Mouse (Mus musculus) cerebellum, adult 2 months (tissue): ENCODE results near the gene Ddx51. TPM values are rescaled to one million over a fixed set of nuclear protein-coding genes. Genes with fewer than 3 reads are reported as not detected.

Experiments used
- DNase-seq, 2 experiments: peaks; one replicate each; pipeline ENCODE4 v3.0.0; 2021
- H3K27ac ChIP-seq: fragments of 200-500 bp; 2 replicates; pipeline ENCODE4 v1.5.1; 2012; ENCODE audit warnings: low read length, control low read depth, inconsistent platforms; ENCODE audit not compliant: insufficient read depth
- H3K27me3 ChIP-seq: fragments of 200-500 bp; 2 replicates; pipeline ENCODE4 v1.6.1; 2012; ENCODE audit warnings: inconsistent platforms, mild to moderate bottlenecking, low read length, moderate library complexity; ENCODE audit not compliant: control insufficient read depth, insufficient read depth
- H3K4me1 ChIP-seq: fragments of 200-500 bp; 2 replicates; pipeline ENCODE4 v1.6.1; 2011; ENCODE audit warnings: low read length; ENCODE audit not compliant: control insufficient read depth, insufficient read depth
- H3K4me3 ChIP-seq: fragments of 200-500 bp; replicated peaks from 2 replicates; pipeline ENCODE3; 2011; ENCODE audit warnings: mild to moderate bottlenecking, low read depth, low read length, control low read depth; ENCODE audit not compliant: insufficient read depth
- CTCF ChIP-seq: fragments of 200-500 bp; IDR thresholded peaks from 2 replicates; pipeline ENCODE4 v1.5.1; 2011; ENCODE audit warnings: low read depth, mild to moderate bottlenecking, control low read depth, low read length, moderate library complexity, borderline replicate concordance; ENCODE audit not compliant: insufficient read depth
- POLR2A ChIP-seq: fragments of 200-500 bp; IDR thresholded peaks from 2 replicates; pipeline ENCODE4 v1.6.1; 2011; ENCODE audit warnings: low read length, control low read depth, borderline replicate concordance; ENCODE audit not compliant: insufficient read depth
- WGBS: fragments of 180-500 bp; shearing (Covaris S2); methylation state at CpG from one replicate; pipeline ENCODE4 v1.1.7; 2018; 5-methylcytosine and 5-hydroxymethylcytosine counted together
- polyA plus RNA-seq: library from polyadenylated mRNA; depleted of rRNA; stranded (reverse); fragments of >200 nt; gene quantifications from 2 replicates; pipeline ENCODE4 v1.2.3, GENCODE M21; 2012; rRNA removed

Ddx51 gene
- polyA plus RNA-seq, result 20.8 and 25.2 TPM in 2 replicates

GRCm38 (mm10) chr5:110652719-110653648 lies at the start of gene Ddx51, which contains the start of gene Noc4l:
Gene Ddx51 (plus strand): TSS chr5:110653451.
Gene Noc4l (minus strand): TSS chr5:110653417.
- H3K27me3 ChIP-seq, result no peaks in the 10 kb centered on the region
- WGBS, result under 1% methylated on average over 91 of the region's 91 CpGs
- H3K4me1 ChIP-seq, result peaks cover 3% of the 10 kb centered on the region
- TF ChIP-seq CTCF (no peak), POLR2A (peak; percentile 87)
- no peak within 1 kb of the TSS for H3K27ac ChIP-seq
- peak within 1 kb of the TSS; percentile 86 for H3K4me3 ChIP-seq
- peak; percentile 93 to 95 for DNase-seq

- 80% methylated on average over 2 of the region's 2 CpGs for WGBS
- Histone ChIP-seq H3K27ac (no peak overlapping the region), H3K27me3 (no peaks in the 10 kb centered on the region), H3K4me1 (peaks cover 3% of the 10 kb centered on the region), H3K4me3 (no peak overlapping the region)
- TF ChIP-seq POLR2A (no peak), CTCF (no peak)
- no peak for DNase-seq
Observed at GRCm38 (mm10) chr5:110604311-110604710, 48.9 kb upstream of the Ddx51 start.

GRCm38 (mm10) chr5:110605531-110606221 lies 47.6 kb upstream of the Ddx51 start:
- no peak for DNase-seq
- Histone ChIP-seq H3K27ac (no peak overlapping the region), H3K4me3 (no peak overlapping the region), H3K27me3 (no peaks in the 10 kb centered on the region), H3K4me1 (peaks cover 16% of the 10 kb centered on the region)
- 54% methylated on average over 5 of the region's 5 CpGs for WGBS
- TF ChIP-seq CTCF (no peak), POLR2A (no peak)

GRCm38 (mm10) chr5:110607767-110608166 lies 45.5 kb upstream of the Ddx51 start:
- peak in 1 of 2 experiments; percentile 31 for DNase-seq
- TF ChIP-seq POLR2A, result no peak
- TF ChIP-seq CTCF, result no peak
- 25% methylated on average over 3 of the region's 3 CpGs for WGBS
- Histone ChIP-seq H3K27ac (no peak overlapping the region), H3K4me1 (peaks cover 16% of the 10 kb centered on the region), H3K4me3 (no peak overlapping the region), H3K27me3 (no peaks in the 10 kb centered on the region)

GRCm38 (mm10) chr5:110608336-110608735 lies 44.9 kb upstream of the Ddx51 start:
- Histone ChIP-seq H3K27me3 (no peaks in the 10 kb centered on the region), H3K4me1 (peaks cover 16% of the 10 kb centered on the region), H3K27ac (no peak overlapping the region), H3K4me3 (no peak overlapping the region)
- 67% methylated on average over 6 of the region's 6 CpGs for WGBS
- no peak for TF ChIP-seq POLR2A
- TF ChIP-seq CTCF, result no peak
- no peak for DNase-seq

- Histone ChIP-seq H3K27me3 (no peaks in the 10 kb centered on the region), H3K4me1 (peaks cover 16% of the 10 kb centered on the region), H3K4me3 (no peak overlapping the region), H3K27ac (no peak overlapping the region)
- no peak for DNase-seq
- 71% methylated on average over 8 of the region's 8 CpGs for WGBS
- no peak for TF ChIP-seq CTCF
- no peak for TF ChIP-seq POLR2A
Observed at GRCm38 (mm10) chr5:110608941-110609340, 44.3 kb upstream of the Ddx51 start.

GRCm38 (mm10) chr5:110609425-110609824 lies 43.8 kb upstream of the Ddx51 start:
- TF ChIP-seq POLR2A (no peak), CTCF (no peak)
- Histone ChIP-seq H3K27me3 (no peaks in the 10 kb centered on the region), H3K4me3 (no peak overlapping the region), H3K27ac (no peak overlapping the region), H3K4me1 (peaks cover 16% of the 10 kb centered on the region)
- no peak for DNase-seq
- 64% methylated on average over 3 of the region's 3 CpGs for WGBS
